Mouse (Mus musculus): Measurements from ENCODE around the gene Ric3. TPM values are rescaled to one million over a fixed set of nuclear protein-coding genes. Genes with fewer than 3 reads are reported as not detected.

Gene Ric3
- total and polyA plus RNA-seq, 3 experiments: 0.13 TPM; not detected in 2

GRCm38 (mm10) chr7:108991207-108991606, 91.9 kb downstream of the Ric3 start:
- no peak overlapping the region for H3K4me3 ChIP-seq (replicated peaks in 1 of 3; ENCODE audit: low read depth in 2 of 3, low read length in 2 of 3, poor library complexity in 1 of 3)
- no peak for TF ChIP-seq IRF4 (IDR thresholded peaks at IDR 0.05; ENCODE audit: low read depth, low read length)
- TF ChIP-seq USF1 (IDR thresholded peaks at IDR 0.05; ENCODE audit: low read depth, low read length): no peak
- no peak for TF ChIP-seq PAX5 (IDR thresholded peaks at IDR 0.05; ENCODE audit: low read length)
- no peak for TF ChIP-seq ZKSCAN1 (IDR thresholded peaks at IDR 0.05; ENCODE audit: borderline replicate concordance, low read depth, low read length)
- TF ChIP-seq RCOR1 (conservative IDR thresholded peaks at IDR 0.05; ENCODE audit: low read depth, low read length): no peak
- TF ChIP-seq POLR2A (IDR thresholded peaks at IDR 0.05; ENCODE audit: low read depth, low read length): no peak
- no peak for TF ChIP-seq ETS1 (conservative IDR thresholded peaks at IDR 0.05; ENCODE audit: low read depth, low read length)
- TF ChIP-seq CTCF (conservative IDR thresholded peaks at IDR 0.05 in 1 of 2, IDR thresholded peaks at IDR 0.05 in 1 of 2; ENCODE audit: low read depth in 2 of 2, low read length in 2 of 2): no peak
- no peak for TF ChIP-seq BHLHE40 (IDR thresholded peaks at IDR 0.05; ENCODE audit: low read depth, low read length)
- no peak for TF ChIP-seq RAD21 (IDR thresholded peaks at IDR 0.05; ENCODE audit: low read depth, low read length)
- dilution Hi-C loops (cut with MboI; ENCODE audit: extremely low pct_ligation_motif_present, extremely low pct_unique_long_range_greater_than_20kb, low sequenced_read_pairs) (no loop called here), in situ Hi-C loops (cut with MboI; ENCODE audit: low pct_ligation_motif_present, low pct_unique_long_range_greater_than_20kb, low sequenced_read_pairs) (no loop called here)
- H3K4me1 ChIP-seq (ENCODE audit: control insufficient read depth in 1 of 2, insufficient read depth in 2 of 2): no peaks in the 10 kb centered on the region
- H3K4me2 ChIP-seq (ENCODE audit: insufficient read depth, low read depth, poor library complexity, severe bottlenecking): no peak overlapping the region
- no peak overlapping the region for H3K27ac ChIP-seq (ENCODE audit: insufficient read depth, low read depth)
- H3K27me3 ChIP-seq (replicated peaks): peaks cover 37% of the 10 kb centered on the region
- no peaks in the 10 kb centered on the region for H3K36me3 ChIP-seq (replicated peaks in 1 of 2; ENCODE audit: control insufficient read depth in 1 of 2, insufficient read depth in 1 of 2, low read length in 1 of 2)
- no peak for DNase-seq (ENCODE audit: extremely low read depth)
- no peaks in the 10 kb centered on the region for H3K79me2 ChIP-seq (replicated peaks; ENCODE audit: control insufficient read depth, extremely low read depth, insufficient read depth, poor library complexity, severe bottlenecking)
- H3K9me3 ChIP-seq (replicated peaks; ENCODE audit: low read length): no peaks in the 10 kb centered on the region
- no peak overlapping the region for H3K9ac ChIP-seq (ENCODE audit: insufficient read depth, low read depth)

GRCm38 (mm10) chr7:108985934-108986708, 97.0 kb downstream of the Ric3 start:
- in situ Hi-C loops (cut with MboI; ENCODE audit: low pct_ligation_motif_present, low pct_unique_long_range_greater_than_20kb, low sequenced_read_pairs) (no loop called here), dilution Hi-C loops (cut with MboI; ENCODE audit: extremely low pct_ligation_motif_present, extremely low pct_unique_long_range_greater_than_20kb, low sequenced_read_pairs) (no loop called here)
- DNase-seq (ENCODE audit: extremely low read depth): no peak
- H3K27ac ChIP-seq (ENCODE audit: insufficient read depth, low read depth): no peak overlapping the region
- TF ChIP-seq JUN (IDR thresholded peaks at IDR 0.05; ENCODE audit: insufficient read depth, low read depth, low read length) (no peak), RCOR1 (conservative IDR thresholded peaks at IDR 0.05; ENCODE audit: low read depth, low read length) (no peak), MAZ (IDR thresholded peaks at IDR 0.05; ENCODE audit: low read depth, low read length) (no peak), NELFE (IDR thresholded peaks at IDR 0.05; ENCODE audit: low read depth, low read length) (no peak), ETS1 (conservative IDR thresholded peaks at IDR 0.05; ENCODE audit: low read depth, low read length) (no peak), SMC3 (IDR thresholded peaks at IDR 0.05; ENCODE audit: low read depth, low read length) (no peak), MYC (IDR thresholded peaks at IDR 0.05; ENCODE audit: low read depth, low read length) (no peak), RAD21 (IDR thresholded peaks at IDR 0.05; ENCODE audit: low read depth, low read length) (no peak), ZC3H11A (IDR thresholded peaks at IDR 0.05; ENCODE audit: low read depth, low read length) (no peak), PAX5 (IDR thresholded peaks at IDR 0.05; ENCODE audit: low read length) (no peak), HCFC1 (IDR thresholded peaks at IDR 0.05; ENCODE audit: low read depth, low read length) (no peak), SIN3A (IDR thresholded peaks at IDR 0.05; ENCODE audit: low read length) (no peak), POLR2A (IDR thresholded peaks at IDR 0.05; ENCODE audit: low read depth, low read length) (no peak), TCF12 (IDR thresholded peaks at IDR 0.05; ENCODE audit: low read depth, low read length) (no peak)
- H3K4me1 ChIP-seq (ENCODE audit: control insufficient read depth in 1 of 2, insufficient read depth in 2 of 2): no peaks in the 10 kb centered on the region
- no peaks in the 10 kb centered on the region for H3K9me3 ChIP-seq (replicated peaks; ENCODE audit: low read length)
- H3K36me3 ChIP-seq (replicated peaks in 1 of 2; ENCODE audit: control insufficient read depth in 1 of 2, insufficient read depth in 1 of 2, low read length in 1 of 2): no peaks in the 10 kb centered on the region
- H3K79me2 ChIP-seq (replicated peaks; ENCODE audit: control insufficient read depth, extremely low read depth, insufficient read depth, poor library complexity, severe bottlenecking): no peaks in the 10 kb centered on the region
- H3K9ac ChIP-seq (ENCODE audit: insufficient read depth, low read depth): no peak overlapping the region
- no peaks in the 10 kb centered on the region for H3K27me3 ChIP-seq (replicated peaks)
- no peak overlapping the region for H3K4me2 ChIP-seq (ENCODE audit: insufficient read depth, low read depth, poor library complexity, severe bottlenecking)
- H3K4me3 ChIP-seq (replicated peaks in 1 of 3; ENCODE audit: low read depth in 2 of 3, low read length in 2 of 3, poor library complexity in 1 of 3): no peak overlapping the region

Other genes starting within 250 kb of the Ric3 start
- not detected in 2 replicates for gene Olfr516, start 232.8 kb downstream of the Ric3 start, total RNA-seq (2012; rRNA removed)
- not detected in 2 replicates for gene Olfr516, start 232.8 kb downstream of the Ric3 start, total RNA-seq (2014; rRNA removed)
- not detected in 2 replicates for gene Olfr516, start 232.8 kb downstream of the Ric3 start, polyA plus RNA-seq (2012; ENCODE audit: insufficient read length, low read depth)
- gene Olfr517, start 211.0 kb downstream of the Ric3 start, total RNA-seq (2012; rRNA removed): not detected in 2 replicates
- gene Olfr517, start 211.0 kb downstream of the Ric3 start, total RNA-seq (2014; rRNA removed): not detected in 2 replicates
- not detected in 2 replicates for gene Olfr517, start 211.0 kb downstream of the Ric3 start, polyA plus RNA-seq (2012; ENCODE audit: insufficient read length, low read depth)
- not detected in 2 replicates for gene Olfr518, start 198.3 kb downstream of the Ric3 start, total RNA-seq (2012; rRNA removed)
- not detected in 2 replicates for gene Olfr518, start 198.3 kb downstream of the Ric3 start, total RNA-seq (2014; rRNA removed)
- not detected in 2 replicates for gene Olfr518, start 198.3 kb downstream of the Ric3 start, polyA plus RNA-seq (2012; ENCODE audit: insufficient read length, low read depth)
- not detected in 2 replicates for gene Olfr519, start 188.9 kb downstream of the Ric3 start, total RNA-seq (2012; rRNA removed)
- not detected in 2 replicates for gene Olfr519, start 188.9 kb downstream of the Ric3 start, total RNA-seq (2014; rRNA removed)
- not detected in 2 replicates for gene Olfr519, start 188.9 kb downstream of the Ric3 start, polyA plus RNA-seq (2012; ENCODE audit: insufficient read length, low read depth)
- 0.13 TPM in 2 replicates for gene Nlrp10, start 153.2 kb downstream of the Ric3 start, total RNA-seq (2012; rRNA removed)
- gene Nlrp10, start 153.2 kb downstream of the Ric3 start, total RNA-seq (2014; rRNA removed): 0.12 TPM in 2 replicates
- 0.10 and 0.11 TPM in 2 replicates for gene Nlrp10, start 153.2 kb downstream of the Ric3 start, polyA plus RNA-seq (2012; ENCODE audit: insufficient read length, low read depth)
- 116 and 119 TPM in 2 replicates for gene Eif3f, start 148.9 kb downstream of the Ric3 start, total RNA-seq (2012; rRNA removed)
- gene Eif3f, start 148.9 kb downstream of the Ric3 start, total RNA-seq (2014; rRNA removed): 86.9 and 92.0 TPM in 2 replicates
- 170 and 172 TPM in 2 replicates for gene Eif3f, start 148.9 kb downstream of the Ric3 start, polyA plus RNA-seq (2012; ENCODE audit: insufficient read length, low read depth)
- gene Tub, start 133.0 kb downstream of the Ric3 start, total RNA-seq (2012; rRNA removed): 0.13 TPM in 1 of 2 replicates, not detected in the other
- not detected in 2 replicates for gene Tub, start 133.0 kb downstream of the Ric3 start, total RNA-seq (2014; rRNA removed)
- gene Tub, start 133.0 kb downstream of the Ric3 start, polyA plus RNA-seq (2012; ENCODE audit: insufficient read length, low read depth): not detected in 2 replicates
- gene Lmo1, start 91.9 kb upstream of the Ric3 start, total RNA-seq (2012; rRNA removed): 0.25 and 0.30 TPM in 2 replicates
- not detected in 2 replicates for gene Lmo1, start 91.9 kb upstream of the Ric3 start, total RNA-seq (2014; rRNA removed)
- gene Lmo1, start 91.9 kb upstream of the Ric3 start, polyA plus RNA-seq (2012; ENCODE audit: insufficient read length, low read depth): not detected in 2 replicates